Mouse (Mus musculus) lung, postnatal 0 days (tissue): ENCODE results near the gene Cobl.

ENCODE experiments used
- CTCF ChIP-seq: IDR thresholded peaks from 2 replicates; pipeline ENCODE4 v1.5.1; 2016; ENCODE audit warnings: antibody characterized with exemption, mild to moderate bottlenecking
- EP300 ChIP-seq: IDR thresholded peaks from 2 replicates; pipeline ENCODE4 v1.6.1; 2016; ENCODE audit warnings: antibody characterized with exemption, mild to moderate bottlenecking, control low read depth

DNA sequence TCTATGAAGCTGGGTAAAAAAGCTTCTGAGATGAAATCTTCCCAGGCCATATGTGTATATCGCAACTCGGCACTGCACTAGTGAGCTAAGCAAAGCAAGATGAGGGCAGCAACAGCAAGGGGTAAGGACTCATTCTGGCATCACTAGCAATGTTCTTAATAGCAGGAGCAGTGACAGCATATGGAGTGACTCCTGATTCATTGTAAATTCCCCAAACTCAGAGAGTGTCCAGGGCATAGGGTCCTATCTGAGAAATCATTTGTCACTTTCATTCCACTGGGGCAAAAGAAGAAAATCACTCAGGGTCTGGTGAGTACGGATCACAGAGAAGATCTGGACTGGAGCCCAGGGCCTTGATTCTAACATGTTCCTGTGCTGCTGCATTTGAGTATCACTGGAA, 44.6 kb downstream of the Cobl start:
- TF ChIP-seq CTCF (no peak), EP300 (no peak)
